Mouse (Mus musculus): ENCODE data around the gene Ccpg1os. TPM values are rescaled to one million over a fixed set of nuclear protein-coding genes. Genes with fewer than 3 reads are reported as not detected.

Ccpg1os gene
- total RNA-seq (2021): 1 to 10 TPM; 6.9 to 7.8 TPM

DNA sequence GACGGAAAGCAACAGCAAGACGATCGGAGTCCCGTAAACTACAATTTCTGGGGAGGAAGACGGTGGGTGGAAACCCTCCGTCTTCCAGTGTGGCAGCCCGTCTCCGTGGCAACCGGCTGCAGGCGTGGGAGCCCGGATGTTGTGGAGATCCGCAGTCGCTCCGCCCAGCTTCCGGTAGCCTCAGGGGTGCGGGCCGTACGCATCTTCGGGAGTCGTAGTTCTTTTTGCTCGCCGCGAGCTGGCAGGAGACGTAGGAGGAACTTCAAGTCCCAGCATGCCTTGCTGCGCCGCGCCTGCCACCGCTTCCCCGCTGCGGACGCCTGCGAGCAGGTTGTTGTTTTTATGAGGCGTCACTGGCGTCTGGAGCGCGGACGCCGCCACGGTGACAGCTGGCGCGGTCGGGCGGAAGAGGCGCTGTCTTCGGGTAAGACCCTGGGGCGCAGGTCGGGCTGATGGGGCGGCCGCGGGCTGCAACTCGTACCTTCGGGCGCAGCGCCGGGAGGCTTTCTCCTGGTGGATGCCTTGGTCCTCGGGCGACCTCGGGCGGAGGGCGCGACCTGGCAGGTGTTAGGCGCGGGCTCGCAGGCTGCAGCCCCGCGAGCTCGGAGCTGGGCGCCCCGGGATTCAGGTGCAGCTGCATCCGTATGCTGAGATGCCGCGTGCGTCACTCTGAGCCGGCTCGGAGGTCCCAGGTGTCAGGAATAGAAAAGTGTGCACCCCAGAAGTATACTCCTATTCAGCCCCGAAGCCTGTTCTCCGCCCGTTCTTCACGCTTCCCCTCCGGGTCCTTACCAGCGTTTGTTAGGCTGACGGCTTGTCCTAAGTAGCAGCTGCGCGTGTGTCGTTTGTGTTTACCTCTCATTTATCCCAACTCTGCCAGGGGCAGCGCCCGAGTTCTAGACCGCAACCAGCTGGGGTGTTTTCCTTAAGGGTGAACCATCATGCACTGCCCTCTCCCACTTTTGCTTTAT lies at the start of gene Ccpg1os, which contains the start of gene Ccpg1:
Ccpg1os (minus strand) TSS at position 133 of the 971 bp plus-strand sequence.
Ccpg1 (plus strand) TSS at position 180 of the 971 bp plus-strand sequence.
- peak; percentile 95 for DNase-seq (ENCODE audit: low spot score)
- intact Hi-C loops (cut with DNase I): loop anchor here (2.0 kb wide), 1 partner anchor 53 kb away; no protein-coding TSS in a partner anchor

DNA sequence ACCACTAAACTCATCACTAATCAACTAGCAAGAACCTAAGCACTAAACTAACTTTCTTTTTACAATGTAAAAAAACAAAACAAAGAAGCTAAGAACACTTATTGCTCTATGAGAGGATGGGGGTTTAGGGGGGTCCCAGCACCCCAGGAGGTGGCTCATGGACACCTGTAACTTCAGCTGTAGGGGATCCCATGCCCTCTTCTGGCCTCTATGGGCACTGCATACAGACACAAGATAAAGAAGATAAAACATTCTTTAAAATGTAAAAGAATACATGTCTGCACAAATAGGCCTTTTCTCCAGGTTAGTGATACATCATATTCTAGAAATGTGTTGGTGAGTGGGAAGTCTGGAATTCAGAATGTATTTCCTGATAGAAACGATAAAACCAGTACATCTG lies 48.2 kb upstream of the Ccpg1os start:
- no peak for DNase-seq (ENCODE audit: low spot score)
- intact Hi-C loops (cut with DNase I): no loop called here

DNA sequence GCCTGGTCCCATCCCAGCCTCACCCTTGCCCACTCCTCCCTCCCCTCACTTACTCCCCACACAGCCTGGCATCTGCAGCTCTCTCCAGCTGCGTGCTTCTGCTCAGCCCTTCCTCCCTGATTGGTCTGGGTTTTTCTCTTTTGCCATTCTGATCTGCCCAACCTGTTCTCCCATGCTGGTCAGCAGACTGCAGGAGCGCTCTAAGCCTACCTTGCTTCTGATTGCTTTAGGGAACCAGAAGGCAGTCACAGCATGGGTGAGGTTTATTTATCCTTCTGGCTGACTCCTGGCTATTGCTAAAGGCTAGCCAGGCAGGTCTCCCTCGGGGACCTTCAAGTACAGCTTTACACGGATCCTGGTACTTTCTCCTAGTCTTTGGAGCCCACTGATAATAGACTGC lies 46.2 kb upstream of the Ccpg1os start:
- DNase-seq (ENCODE audit: low spot score): no peak
- intact Hi-C loops (cut with DNase I): no loop called here

DNA sequence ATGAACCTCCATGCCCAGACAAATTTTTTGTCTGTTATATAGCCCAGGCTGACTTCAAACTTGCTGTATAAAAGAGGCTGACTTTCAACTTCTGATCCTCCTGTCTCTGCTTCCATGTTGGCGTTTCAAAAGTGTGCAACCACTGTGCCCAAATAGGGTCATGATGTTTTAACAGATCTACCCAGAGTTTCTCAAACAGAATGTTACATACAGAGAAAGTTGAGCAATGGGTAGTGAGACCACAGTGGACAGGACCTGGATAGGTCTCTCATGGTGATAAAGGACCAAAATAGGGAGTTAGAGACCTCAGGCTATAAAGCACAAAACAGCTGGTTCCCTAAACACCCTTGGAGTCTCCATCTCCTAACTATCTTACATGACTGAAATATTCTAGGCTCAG lies 45.3 kb upstream of the Ccpg1os start:
- intact Hi-C loops (cut with DNase I): no loop called here
- no peak for DNase-seq (ENCODE audit: low spot score)

DNA sequence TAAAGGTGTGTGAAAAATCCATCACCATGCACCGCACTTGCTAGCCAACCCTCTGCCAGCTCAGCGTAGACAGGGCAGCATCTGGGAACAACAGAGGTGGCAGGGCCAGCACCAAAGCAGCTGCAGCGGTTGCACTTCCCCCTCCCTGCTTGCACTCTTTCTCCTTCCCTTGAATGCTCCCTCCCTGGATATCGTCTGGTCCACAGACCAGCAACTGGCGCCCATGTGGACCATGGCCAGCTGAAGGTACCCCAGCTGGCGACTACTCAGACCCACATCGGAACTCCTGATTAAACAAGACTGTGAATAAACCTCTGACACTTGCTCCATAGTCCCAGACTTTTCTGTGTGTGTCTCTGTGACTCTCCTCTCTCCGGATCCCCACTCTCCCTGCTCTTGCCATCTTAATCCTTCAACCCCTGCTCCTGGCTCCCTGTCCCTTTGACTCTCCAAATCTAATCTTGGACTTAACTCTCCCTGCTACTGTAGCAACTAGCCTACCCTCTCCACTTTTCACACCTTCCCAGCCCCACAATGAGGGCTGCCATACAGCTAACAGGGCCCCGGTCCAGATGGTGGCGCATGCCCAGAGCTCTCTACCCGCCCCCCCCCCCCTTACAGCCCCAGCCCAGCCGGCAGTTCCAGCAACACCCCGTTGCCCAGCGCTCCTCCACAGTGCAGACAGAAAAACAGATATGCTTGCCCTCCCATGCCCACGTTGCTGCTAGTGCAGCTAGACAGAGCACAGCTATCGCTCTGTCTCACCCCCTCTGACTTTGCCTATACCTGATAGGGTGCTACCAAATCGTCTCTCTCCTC lies 40.8 kb upstream of the Ccpg1os start:
- intact Hi-C loops (cut with DNase I): no loop called here
- no peak for DNase-seq (ENCODE audit: low spot score)

DNA sequence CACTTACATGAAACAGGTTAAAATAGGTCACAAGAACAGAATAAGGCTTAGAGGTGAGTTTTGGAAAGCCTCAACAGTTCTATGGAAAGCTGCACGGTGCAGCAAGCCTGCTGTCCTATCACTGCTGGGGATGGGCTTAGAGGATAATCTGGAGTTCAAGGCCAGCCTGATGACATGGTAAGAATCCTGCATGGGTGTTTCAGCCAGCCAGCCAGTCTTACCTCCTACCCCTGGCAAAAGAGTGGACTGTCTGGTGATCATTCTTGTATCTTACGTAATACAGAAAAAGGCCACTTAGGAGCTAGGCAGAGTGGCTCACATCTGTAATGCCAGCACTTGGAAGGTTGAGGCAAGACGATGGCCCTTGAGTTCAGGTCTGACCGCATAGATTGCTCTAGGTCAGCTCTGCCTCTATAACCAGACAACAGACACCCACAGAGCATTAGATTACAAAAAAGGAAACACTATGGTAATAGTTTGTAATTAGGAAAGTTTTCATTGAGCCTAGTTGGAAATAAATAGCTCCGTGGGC lies 35.5 kb upstream of the Ccpg1os start:
- no peak for DNase-seq (ENCODE audit: low spot score)
- intact Hi-C loops (cut with DNase I): no loop called here

DNA sequence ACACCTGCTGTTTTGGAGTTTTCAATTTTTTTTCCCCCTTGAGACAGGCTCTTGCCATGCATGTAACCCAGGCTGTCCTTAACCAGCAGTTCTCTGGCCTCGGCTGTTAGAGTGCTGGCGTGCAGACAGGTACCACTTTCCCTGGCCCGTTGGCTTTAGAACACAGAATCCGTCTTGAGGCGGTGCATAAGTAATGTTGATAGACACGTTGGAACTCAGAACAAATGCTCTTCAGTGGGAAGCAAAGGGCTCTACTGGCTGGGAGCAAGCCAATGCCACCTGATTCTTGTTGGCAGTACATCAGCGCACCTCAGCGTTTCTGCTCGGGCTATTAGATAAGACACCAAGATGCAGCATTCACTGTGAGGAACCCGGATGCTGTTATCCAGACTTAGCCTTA lies 34.7 kb upstream of the Ccpg1os start:
- no peak for DNase-seq (ENCODE audit: low spot score)
- intact Hi-C loops (cut with DNase I): no loop called here

DNA sequence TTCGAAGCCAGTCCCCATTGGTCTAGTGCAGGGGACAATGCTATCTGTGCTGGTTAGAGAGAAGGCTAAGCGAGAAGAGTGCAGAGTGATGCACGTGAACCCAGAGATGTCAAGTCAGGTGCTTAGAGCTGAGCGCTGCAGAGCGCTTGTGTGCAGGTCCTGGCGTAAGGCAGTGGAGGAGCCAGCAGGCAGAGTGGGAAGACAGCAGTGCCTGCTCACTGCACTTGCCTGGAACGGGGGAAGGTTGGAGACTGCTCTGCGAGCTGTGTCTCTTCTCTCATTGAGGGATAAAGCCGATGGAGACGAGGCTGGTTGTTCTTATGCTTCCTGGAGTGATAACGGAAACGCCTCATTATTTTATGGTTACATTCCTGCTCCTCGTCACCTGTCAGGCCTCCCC lies 29.5 kb upstream of the Ccpg1os start:
- intact Hi-C loops (cut with DNase I): no loop called here
- no peak for DNase-seq (ENCODE audit: low spot score)

DNA sequence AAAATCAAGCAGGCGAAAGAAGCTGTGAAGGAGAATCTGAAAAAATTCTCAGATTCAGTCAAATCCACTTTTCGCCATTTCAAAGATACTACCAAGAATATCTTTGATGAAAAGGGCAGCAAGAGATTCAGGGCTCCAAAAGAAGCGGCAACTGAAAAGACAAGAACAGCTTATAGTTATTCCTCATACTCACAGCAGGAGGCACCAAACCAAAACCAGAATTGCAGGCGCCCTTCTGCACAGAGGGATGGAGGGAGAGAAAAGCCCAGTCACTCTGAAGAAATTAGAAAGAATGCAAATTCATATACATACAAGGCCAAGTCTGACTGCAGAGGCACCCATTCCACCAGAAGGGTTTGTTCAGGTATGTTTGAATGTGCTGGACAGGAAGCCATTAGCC lies 27.4 kb upstream of the Ccpg1os start:
- intact Hi-C loops (cut with DNase I): no loop called here

DNA sequence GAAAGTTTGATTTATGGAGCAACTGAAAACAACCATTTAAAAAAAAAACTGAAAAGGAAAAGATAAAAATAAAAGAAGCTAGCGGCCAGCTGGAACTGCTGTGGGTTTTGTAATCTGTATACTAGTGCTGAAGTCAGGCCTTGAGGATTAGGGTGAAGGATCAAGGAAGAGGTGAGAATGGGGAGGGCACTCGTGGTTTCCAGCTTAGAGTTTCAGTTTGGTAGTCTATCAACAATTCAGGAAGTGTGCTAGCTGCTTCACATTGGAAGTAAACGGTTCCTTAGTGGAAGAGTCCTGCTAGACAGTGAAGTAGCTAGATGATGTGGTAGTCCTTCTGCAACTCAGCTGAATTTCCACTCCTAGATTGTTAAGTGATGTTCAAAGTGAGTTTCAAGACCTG lies 23.2 kb upstream of the Ccpg1os start:
- intact Hi-C loops (cut with DNase I): no loop called here
- no peak for DNase-seq (ENCODE audit: low spot score)

More for the DNA sequence above, 27.4 kb upstream of the Ccpg1os start:
- no peak for DNase-seq (ENCODE audit: low spot score)

DNA sequence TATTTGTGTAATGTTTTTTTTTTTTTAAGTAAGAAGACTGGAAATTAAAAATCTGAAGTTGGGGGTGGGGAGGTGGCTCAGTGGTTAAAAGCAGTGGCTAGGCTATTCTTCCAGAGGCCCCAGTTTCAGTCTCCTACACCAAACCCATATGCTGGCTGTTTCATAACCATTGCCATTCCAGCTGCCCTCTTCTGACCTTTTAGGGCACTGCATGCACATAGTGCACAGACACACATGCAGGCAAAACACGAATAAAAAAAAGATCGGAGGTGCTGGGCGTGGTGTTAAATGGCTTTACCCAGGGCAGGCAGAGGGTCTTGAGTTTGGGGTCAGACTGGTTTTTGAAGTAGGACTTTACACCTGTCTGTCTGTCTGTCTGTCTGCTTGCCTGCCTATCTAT lies 21.0 kb upstream of the Ccpg1os start:
- intact Hi-C loops (cut with DNase I): no loop called here
- DNase-seq (ENCODE audit: low spot score): no peak

DNA sequence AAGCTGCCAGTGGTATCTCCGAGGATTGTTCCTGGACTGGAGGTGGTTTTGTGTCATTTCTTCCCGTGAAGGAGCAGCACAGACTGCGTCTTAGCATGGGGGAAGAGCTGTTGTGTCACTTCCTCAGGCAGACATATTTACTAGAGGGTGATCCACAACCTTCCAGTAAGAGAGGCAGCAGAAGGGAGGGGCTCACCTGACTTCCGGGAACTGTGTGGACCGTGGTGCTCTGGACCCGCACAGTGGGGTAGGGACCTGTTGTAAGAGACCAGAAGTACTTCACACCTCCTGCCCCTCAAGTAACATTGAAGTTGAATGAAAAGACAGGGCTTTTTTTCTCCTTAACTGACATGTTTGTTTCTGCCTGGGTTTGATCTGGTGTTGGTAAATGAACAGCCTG lies 19.9 kb upstream of the Ccpg1os start:
- DNase-seq (ENCODE audit: low spot score): no peak
- intact Hi-C loops (cut with DNase I): no loop called here

DNA sequence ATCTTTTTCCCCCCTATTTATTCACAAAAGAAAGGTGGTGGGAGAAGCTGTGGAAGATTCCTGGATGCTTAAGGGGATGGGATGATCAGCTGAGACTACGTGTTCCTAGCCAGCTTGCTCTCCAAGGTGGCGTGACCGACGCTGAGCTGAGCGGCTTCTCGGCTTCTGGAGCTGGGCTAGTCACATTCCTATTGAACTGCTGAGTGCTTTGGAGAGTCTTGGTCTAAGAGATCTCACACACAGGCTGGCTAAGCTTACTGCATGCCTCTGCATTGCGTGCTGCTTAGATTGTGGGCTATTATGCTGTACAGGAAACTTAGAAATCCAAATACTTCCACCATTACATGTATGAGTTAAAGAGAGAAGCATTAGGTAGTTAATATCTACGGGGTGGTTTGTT lies 18.9 kb upstream of the Ccpg1os start:
- intact Hi-C loops (cut with DNase I): no loop called here
- no peak for DNase-seq (ENCODE audit: low spot score)

DNA sequence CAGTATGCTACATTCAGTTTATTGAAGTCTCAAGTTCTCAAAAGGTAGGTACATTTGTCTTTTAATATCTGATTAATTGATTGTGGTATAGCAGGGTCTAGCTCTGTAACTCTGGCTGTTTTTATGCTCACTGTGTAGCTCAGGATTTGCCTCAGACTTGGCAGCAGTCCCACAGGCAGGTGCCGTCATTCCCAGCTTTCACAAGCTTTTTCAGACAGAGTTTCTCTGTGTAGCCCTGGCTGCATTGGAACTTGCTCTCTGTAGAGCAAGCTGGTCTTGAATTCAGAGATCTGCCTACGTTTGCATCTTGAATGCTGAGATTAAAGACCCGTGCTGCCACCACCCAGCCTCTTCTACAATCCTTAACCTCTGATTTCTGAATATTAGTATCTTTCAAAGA lies 17.0 kb upstream of the Ccpg1os start:
- DNase-seq (ENCODE audit: low spot score): no peak
- intact Hi-C loops (cut with DNase I): no loop called here

DNA sequence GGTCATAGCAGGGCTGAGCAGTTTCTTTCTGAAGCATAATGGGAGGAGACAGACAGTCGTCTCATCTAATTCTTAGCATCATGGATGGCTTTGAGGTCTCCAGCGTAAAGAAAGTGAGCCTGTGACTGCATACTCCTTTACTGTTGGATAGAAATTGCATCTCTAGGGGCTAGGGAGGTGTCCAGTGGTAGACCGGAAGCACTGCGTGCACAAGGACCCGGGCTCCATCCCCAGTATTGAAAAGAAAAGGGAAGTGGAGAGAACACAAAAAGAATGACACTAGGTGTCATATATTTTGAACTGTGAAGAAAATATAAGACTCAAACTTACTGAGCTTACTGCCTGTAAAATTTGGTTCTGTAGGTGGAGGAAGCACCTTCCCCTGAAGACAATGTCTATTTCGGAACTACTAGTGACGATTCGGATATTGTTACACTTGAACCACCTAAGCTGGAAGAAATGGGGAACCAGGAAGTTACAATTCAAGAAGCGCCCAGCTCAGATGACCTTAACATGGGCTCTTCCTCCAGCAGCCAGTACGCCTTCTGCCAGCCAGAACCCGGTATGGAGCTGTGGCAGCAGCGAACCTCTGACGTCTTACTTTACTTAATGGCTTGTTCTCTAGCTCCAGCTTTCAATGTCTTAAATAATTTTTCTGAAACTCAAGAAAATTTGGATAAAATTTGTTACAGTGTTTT lies 16.3 kb upstream of the Ccpg1os start:
- intact Hi-C loops (cut with DNase I): no loop called here
- no peak for DNase-seq (ENCODE audit: low spot score)

DNA sequence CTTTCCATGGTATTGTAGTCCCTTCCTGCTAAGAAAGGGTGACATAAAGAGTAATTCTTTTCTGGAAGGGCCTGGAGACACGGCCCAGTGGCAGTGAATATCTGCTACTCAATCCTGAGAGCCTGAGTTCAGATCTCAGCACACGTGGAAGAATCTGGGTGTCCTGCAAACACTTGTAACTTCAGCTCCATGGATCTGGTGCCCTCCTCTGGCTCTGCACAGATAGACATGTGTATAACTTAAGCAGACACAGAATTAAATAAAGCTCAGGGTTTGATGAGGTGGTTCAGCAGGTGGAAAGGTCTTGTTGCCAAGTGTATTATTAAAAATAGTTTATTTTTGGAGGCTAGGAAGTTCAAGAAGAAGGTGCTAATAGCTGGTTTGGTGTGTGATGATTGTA lies 15.3 kb upstream of the Ccpg1os start:
- intact Hi-C loops (cut with DNase I): no loop called here
- DNase-seq (ENCODE audit: low spot score): no peak

DNA sequence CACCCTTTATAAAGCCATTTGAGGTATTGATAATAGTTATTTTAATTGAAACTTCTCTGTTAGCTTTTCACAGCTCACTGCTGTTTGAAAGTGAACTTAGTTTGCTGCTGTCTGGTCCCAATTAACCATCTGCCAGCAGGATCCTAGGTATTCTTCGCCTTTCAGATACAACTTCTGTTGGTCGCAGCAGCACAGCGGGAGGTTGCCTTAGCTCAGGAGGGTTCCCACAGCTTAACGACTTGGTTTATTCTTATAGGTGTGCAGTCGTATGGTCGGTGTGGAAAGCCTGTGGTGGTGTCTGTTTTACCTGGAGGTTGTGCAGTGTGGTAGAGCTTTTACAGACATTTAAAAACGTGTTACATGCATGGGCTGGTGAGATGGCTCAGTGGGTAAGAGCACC lies 11.6 kb upstream of the Ccpg1os start:
- DNase-seq (ENCODE audit: low spot score): no peak
- intact Hi-C loops (cut with DNase I): no loop called here

DNA sequence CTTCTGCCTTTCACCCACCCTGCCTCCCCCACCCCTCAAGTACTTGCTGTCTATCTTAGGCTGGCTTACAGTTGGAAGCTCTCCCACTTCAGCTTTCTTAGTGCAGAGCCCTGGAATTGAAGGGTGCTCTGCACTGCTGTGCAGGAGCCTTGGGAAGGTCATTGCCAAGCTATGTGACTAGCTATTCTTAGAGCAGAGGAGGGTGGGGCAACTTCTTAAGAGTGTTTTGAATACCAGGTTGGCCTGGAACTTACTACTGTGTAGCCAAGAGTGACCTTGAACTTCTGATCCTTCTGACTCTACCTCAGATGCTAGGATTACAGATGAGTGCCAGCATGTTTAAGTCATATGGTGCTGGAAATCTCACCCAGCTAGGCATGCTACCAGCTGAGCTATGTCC lies 11.0 kb upstream of the Ccpg1os start:
- no peak for DNase-seq (ENCODE audit: low spot score)
- intact Hi-C loops (cut with DNase I): no loop called here

DNA sequence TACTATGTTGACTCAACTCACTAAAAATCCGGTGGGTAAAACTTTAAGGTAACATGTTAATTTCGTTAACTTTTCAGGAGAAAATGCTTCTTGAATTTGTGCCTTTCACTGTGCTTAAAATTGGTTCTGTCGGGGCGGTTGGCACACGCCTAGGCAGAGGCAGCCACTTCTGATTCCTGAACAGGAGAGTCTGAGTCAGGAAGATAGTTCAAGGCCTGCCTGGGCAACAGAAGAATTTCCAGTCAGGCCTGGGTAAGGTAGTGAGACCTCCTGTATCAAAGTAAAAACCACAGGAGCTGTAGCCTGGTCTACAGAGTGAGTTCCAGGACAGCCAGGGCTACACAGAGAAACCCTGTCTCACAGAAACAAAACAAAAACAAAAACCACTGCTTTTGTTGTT lies 7.4 kb upstream of the Ccpg1os start:
- no peak for DNase-seq (ENCODE audit: low spot score)
- intact Hi-C loops (cut with DNase I): no loop called here

DNA sequence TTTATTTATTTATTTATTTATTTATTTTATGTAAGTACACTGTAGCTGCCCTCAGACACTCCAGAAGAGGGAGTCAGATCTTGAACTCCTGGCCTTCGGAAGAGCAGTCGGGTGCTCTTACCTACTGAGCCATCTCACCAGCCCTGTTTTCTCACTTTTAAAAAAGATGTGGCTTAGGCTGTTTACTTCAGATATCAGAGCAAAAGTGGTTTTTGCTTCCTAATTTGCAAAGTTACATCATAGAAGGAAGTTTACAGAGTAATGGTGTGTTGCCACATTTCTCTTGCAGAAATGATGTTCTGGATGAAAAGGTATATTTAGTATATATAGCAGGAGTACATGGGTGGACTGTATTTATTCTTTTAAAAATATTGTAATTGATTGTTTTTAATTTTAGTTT lies 6.2 kb upstream of the Ccpg1os start:
- DNase-seq (ENCODE audit: low spot score): no peak
- intact Hi-C loops (cut with DNase I): no loop called here
